Mouse (Mus musculus) skeletal muscle tissue, adult 2 months (tissue): ENCODE measurements around the gene Kcnh7.
A peak's percentile ranks its signal among the peaks of the same experiment; 100 is the strongest.
"Not testable (repeated sequence)": the region's sequence is repeated elsewhere in the genome, so short reads cannot be mapped to it uniquely, and the experiment has no call there.

ENCODE experiments used
- DNase-seq: peaks from one replicate; pipeline ENCODE4 v3.0.0-alpha.2; 2012; ENCODE audit warnings: low read depth, low spot score

Kcnh7 gene

GRCm38 (mm10) chr2:62717270-62717669 lies 466.8 kb downstream of the Kcnh7 start:
- no peak for DNase-seq

- no peak for DNase-seq
Observed at GRCm38 (mm10) chr2:62715260-62715659, 468.8 kb downstream of the Kcnh7 start.

GRCm38 (mm10) chr2:62714362-62714761 lies 469.7 kb downstream of the Kcnh7 start:
- not testable (repeated sequence) for DNase-seq

- no peak for DNase-seq
Observed at GRCm38 (mm10) chr2:62709633-62710032, 474.5 kb downstream of the Kcnh7 start.

GRCm38 (mm10) chr2:62706313-62706712 lies 477.8 kb downstream of the Kcnh7 start:
- no peak for DNase-seq

GRCm38 (mm10) chr2:62685934-62686333 lies 498.2 kb downstream of the Kcnh7 start:
- no peak for DNase-seq

- DNase-seq = no peak
Observed at GRCm38 (mm10) chr2:62684989-62685595, 499.0 kb downstream of the Kcnh7 start.

- peak; percentile 47 for DNase-seq
Observed at GRCm38 (mm10) chr2:62681667-62682066, 502.4 kb downstream of the Kcnh7 start.

GRCm38 (mm10) chr2:62672788-62673187 lies 511.3 kb downstream of the Kcnh7 start:
- DNase-seq = no peak

- no peak for DNase-seq
Observed at GRCm38 (mm10) chr2:62670767-62671166, 513.3 kb downstream of the Kcnh7 start.

GRCm38 (mm10) chr2:62670301-62670700 lies 513.8 kb downstream of the Kcnh7 start:
- no peak for DNase-seq

- DNase-seq = no peak
Observed at GRCm38 (mm10) chr2:62669848-62670247, 514.2 kb downstream of the Kcnh7 start.

- DNase-seq = no peak
Observed at GRCm38 (mm10) chr2:62665536-62665935, 518.6 kb downstream of the Kcnh7 start.

- DNase-seq = no peak
Observed at GRCm38 (mm10) chr2:62664839-62665238, 519.2 kb downstream of the Kcnh7 start.

- DNase-seq = peak; percentile 75
Observed at GRCm38 (mm10) chr2:62664135-62664670, 519.9 kb downstream of the Kcnh7 start, which contains the start of gene Gca. Gene Gca, plus strand, starts transcription at chr2:62664285.

GRCm38 (mm10) chr2:62662560-62662959 lies 521.5 kb downstream of the Kcnh7 start:
- DNase-seq = no peak

- no peak for DNase-seq
Observed at GRCm38 (mm10) chr2:62660565-62660964, 523.5 kb downstream of the Kcnh7 start.

- DNase-seq = no peak
Observed at GRCm38 (mm10) chr2:62656072-62656471, 528.0 kb downstream of the Kcnh7 start.

GRCm38 (mm10) chr2:62654519-62655338 lies 529.4 kb downstream of the Kcnh7 start:
- peak; percentile 12 for DNase-seq

- no peak for DNase-seq
Observed at GRCm38 (mm10) chr2:62652466-62652865, 531.6 kb downstream of the Kcnh7 start.

- DNase-seq = no peak
Observed at GRCm38 (mm10) chr2:62651890-62652289, 532.2 kb downstream of the Kcnh7 start.

GRCm38 (mm10) chr2:62646671-62647289 lies 537.3 kb downstream of the Kcnh7 start:
- no peak for DNase-seq
